Mouse (Mus musculus) bone marrow macrophage, adult 2 months (primary cell): ENCODE data around the gene H2-M5.

ENCODE experiments used
- CTCF ChIP-seq: IDR thresholded peaks from 2 replicates; pipeline ENCODE4 v1.5.1; 2012; ENCODE audit warnings: low read depth, mild to moderate bottlenecking, low read length, moderate library complexity
- POLR2A ChIP-seq: IDR thresholded peaks from 2 replicates; pipeline ENCODE4 v1.6.1; 2012; ENCODE audit warnings: mild to moderate bottlenecking, low read depth, low read length, borderline replicate concordance

GRCm38 (mm10) chr17:36994528-36994927 lies 5.2 kb upstream of the H2-M5 start:
- TF ChIP-seq CTCF (no peak), POLR2A (no peak)
